Mouse (Mus musculus) neural tube, embryonic 13.5 days (tissue): Measurements from ENCODE around the gene Clybl. TPM values are rescaled to one million over a fixed set of nuclear protein-coding genes. Genes with fewer than 3 reads are reported as not detected.

Source experiments
- ATAC-seq: fragments of 200-750 bp; cut with Nextera tagmentation; 2 replicates; pipeline ENCODE4 v1.8.0; 2017; ENCODE audit warnings: low read depth, mild to moderate bottlenecking, moderate TSS enrichment, moderate library complexity
- H3K27ac ChIP-seq: fragments of 300-500 bp; sonication (generic); replicated peaks from 2 replicates; pipeline ENCODE4 v1.5.1; 2015; ENCODE audit warnings: moderate library complexity, mild to moderate bottlenecking, inconsistent platforms
- H3K27me3 ChIP-seq: fragments of 300-500 bp; sonication (generic); 2 replicates; pipeline ENCODE4 v1.6.1; 2015; ENCODE audit warnings: mild to moderate bottlenecking, inconsistent platforms
- H3K36me3 ChIP-seq: fragments of 300-500 bp; sonication (generic); 2 replicates; pipeline ENCODE4 v1.6.1; 2015; ENCODE audit warnings: mild to moderate bottlenecking, inconsistent platforms
- H3K4me1 ChIP-seq: fragments of 300-500 bp; sonication (generic); replicated peaks from 2 replicates; pipeline ENCODE4 v1.6.1; 2015; ENCODE audit warnings: inconsistent platforms
- H3K4me2 ChIP-seq: fragments of 300-500 bp; sonication (generic); 2 replicates; pipeline ENCODE4 v1.6.1; 2015; ENCODE audit warnings: inconsistent platforms, mild to moderate bottlenecking, moderate library complexity
- H3K4me3 ChIP-seq: fragments of 300-500 bp; sonication (generic); 2 replicates; pipeline ENCODE4 v1.5.1; 2015; ENCODE audit warnings: mild to moderate bottlenecking, inconsistent platforms
- H3K9ac ChIP-seq: fragments of 300-500 bp; sonication (generic); 2 replicates; pipeline ENCODE4 v1.6.1; 2015; ENCODE audit warnings: moderate library complexity, mild to moderate bottlenecking, inconsistent platforms
- H3K9me3 ChIP-seq: fragments of 300-500 bp; sonication (generic); 2 replicates; pipeline ENCODE4 v1.6.1; 2016; ENCODE audit warnings: inconsistent platforms
- WGBS: fragments of 180-500 bp; shearing (Covaris S2); methylation state at CpG from one replicate; pipeline ENCODE4 v1.1.7; 2015; 5-methylcytosine and 5-hydroxymethylcytosine counted together
- polyA plus RNA-seq: library from polyadenylated mRNA; unstranded; fragments of >200 nt; fragmentation: Nextera tagmentation; extraction: Ambion mirVana; gene quantifications from 2 replicates; pipeline ENCODE4 v1.2.1, GENCODE M21; 2015

Gene Clybl
- polyA plus RNA-seq, 1 experiment from 2014 or later, result 10.2 TPM

GRCm38 (mm10) chr14:122330716-122331115 is 149.2 kb downstream of the Clybl start:
- Histone ChIP-seq H3K9me3 (no peaks in the 10 kb centered on the region), H3K4me3 (no peak overlapping the region), H3K27ac (no peak overlapping the region), H3K4me2 (no peak overlapping the region), H3K36me3 (no peaks in the 10 kb centered on the region), H3K9ac (no peak overlapping the region), H3K4me1 (no peaks in the 10 kb centered on the region), H3K27me3 (no peaks in the 10 kb centered on the region)
- no peak for ATAC-seq
- 85% methylated on average over 2 of the region's 2 CpGs for WGBS

- no peaks in the 10 kb centered on the region for H3K9me3 ChIP-seq
- H3K27ac ChIP-seq, result no peak overlapping the region
- no peak overlapping the region for H3K9ac ChIP-seq
- H3K27me3 ChIP-seq, result no peaks in the 10 kb centered on the region
- H3K36me3 ChIP-seq, result no peaks in the 10 kb centered on the region
- ATAC-seq, result no peak
- H3K4me3 ChIP-seq, result no peak overlapping the region
- no peak overlapping the region for H3K4me2 ChIP-seq
- H3K4me1 ChIP-seq, result no peaks in the 10 kb centered on the region
- 72% methylated on average over 14 of the region's 14 CpGs for WGBS
These were observed 150.3 kb downstream of the Clybl start for GRCm38 (mm10) chr14:122331635-122332460.

- H3K9me3 ChIP-seq, result no peaks in the 10 kb centered on the region
- WGBS, result 62% methylated on average over 4 of the region's 4 CpGs
- no peaks in the 10 kb centered on the region for H3K36me3 ChIP-seq
- no peaks in the 10 kb centered on the region for H3K27me3 ChIP-seq
- no peak overlapping the region for H3K4me3 ChIP-seq
- no peak overlapping the region for H3K9ac ChIP-seq
- no peak overlapping the region for H3K4me2 ChIP-seq
- no peak for ATAC-seq
- no peaks in the 10 kb centered on the region for H3K4me1 ChIP-seq
- no peak overlapping the region for H3K27ac ChIP-seq
These were observed 155.5 kb downstream of the Clybl start for GRCm38 (mm10) chr14:122336957-122337356.

GRCm38 (mm10) chr14:122338784-122339183 is 157.3 kb downstream of the Clybl start:
- no peaks in the 10 kb centered on the region for H3K4me1 ChIP-seq
- H3K9me3 ChIP-seq, result no peaks in the 10 kb centered on the region
- H3K27me3 ChIP-seq, result no peaks in the 10 kb centered on the region
- no peaks in the 10 kb centered on the region for H3K36me3 ChIP-seq
- ATAC-seq, result no peak
- H3K27ac ChIP-seq, result no peak overlapping the region
- H3K4me3 ChIP-seq, result no peak overlapping the region
- no peak overlapping the region for H3K9ac ChIP-seq
- 73% methylated on average over 4 of the region's 4 CpGs for WGBS
- H3K4me2 ChIP-seq, result no peak overlapping the region

GRCm38 (mm10) chr14:122340141-122340540 is 158.6 kb downstream of the Clybl start:
- WGBS, result 94% methylated on average over 5 of the region's 5 CpGs
- H3K36me3 ChIP-seq, result no peaks in the 10 kb centered on the region
- ATAC-seq, result no peak

GRCm38 (mm10) chr14:122341591-122342360 is 160.3 kb downstream of the Clybl start:
- H3K27me3 ChIP-seq, result no peaks in the 10 kb centered on the region
- no peak for ATAC-seq

More at GRCm38 (mm10) chr14:122340141-122340540, 158.6 kb downstream of the Clybl start:
- Histone ChIP-seq H3K27me3 (no peaks in the 10 kb centered on the region), H3K27ac (no peak overlapping the region), H3K9ac (no peak overlapping the region), H3K4me2 (no peak overlapping the region), H3K4me1 (peaks cover 7% of the 10 kb centered on the region; the same call in 1 of the 2 replicates), H3K4me3 (no peak overlapping the region), H3K9me3 (no peaks in the 10 kb centered on the region)

GRCm38 (mm10) chr14:122344272-122345224 is 163.0 kb downstream of the Clybl start:
- H3K4me2 ChIP-seq, result no peak overlapping the region
- no peak overlapping the region for H3K4me3 ChIP-seq
- no peaks in the 10 kb centered on the region for H3K36me3 ChIP-seq
- peaks cover 8% of the 10 kb centered on the region; the same call in 1 of the 2 replicates for H3K4me1 ChIP-seq
- 65% methylated on average over 18 of the region's 18 CpGs for WGBS
- H3K27me3 ChIP-seq, result no peaks in the 10 kb centered on the region
- ATAC-seq, result no peak
- no peaks in the 10 kb centered on the region for H3K9me3 ChIP-seq
- H3K27ac ChIP-seq, result no peak overlapping the region
- H3K9ac ChIP-seq, result no peak overlapping the region

More at GRCm38 (mm10) chr14:122341591-122342360, 160.3 kb downstream of the Clybl start:
- Histone ChIP-seq H3K4me3 (no peak overlapping the region), H3K9ac (no peak overlapping the region), H3K9me3 (no peaks in the 10 kb centered on the region), H3K4me2 (no peak overlapping the region), H3K36me3 (no peaks in the 10 kb centered on the region), H3K27ac (no peak overlapping the region), H3K4me1 (peaks cover 8% of the 10 kb centered on the region; the same call in 1 of the 2 replicates)
- WGBS, result 45% methylated on average over 6 of the region's 6 CpGs

- WGBS, result 81% methylated on average over 7 of the region's 7 CpGs
- Histone ChIP-seq H3K9me3 (no peaks in the 10 kb centered on the region), H3K4me2 (no peak overlapping the region), H3K4me3 (no peak overlapping the region), H3K27me3 (no peaks in the 10 kb centered on the region), H3K9ac (no peak overlapping the region), H3K4me1 (peaks cover 8% of the 10 kb centered on the region; the same call in 1 of the 2 replicates), H3K36me3 (no peaks in the 10 kb centered on the region), H3K27ac (no peak overlapping the region)
- ATAC-seq, result no peak
These were observed 166.6 kb downstream of the Clybl start for GRCm38 (mm10) chr14:122348069-122348468.

GRCm38 (mm10) chr14:122349326-122349725 is 167.8 kb downstream of the Clybl start:
- Histone ChIP-seq H3K9ac (no peak overlapping the region), H3K4me3 (no peak overlapping the region), H3K36me3 (no peaks in the 10 kb centered on the region), H3K4me1 (peaks cover 6% of the 10 kb centered on the region; the same call in 1 of the 2 replicates), H3K9me3 (no peaks in the 10 kb centered on the region), H3K27ac (no peak overlapping the region), H3K27me3 (no peaks in the 10 kb centered on the region), H3K4me2 (no peak overlapping the region)
- 86% methylated on average over 5 of the region's 5 CpGs for WGBS
- ATAC-seq, result no peak

GRCm38 (mm10) chr14:122349761-122350160 is 168.3 kb downstream of the Clybl start:
- no peak overlapping the region for H3K4me3 ChIP-seq
- no peak overlapping the region for H3K27ac ChIP-seq
- WGBS, result 92% methylated on average over 4 of the region's 4 CpGs
- no peaks in the 10 kb centered on the region for H3K36me3 ChIP-seq
- H3K4me1 ChIP-seq, result 0 out of 2 replicates have a peak, but pooled peaks cover 5% of the 10 kb centered on the region
- H3K4me2 ChIP-seq, result no peak overlapping the region
- no peaks in the 10 kb centered on the region for H3K27me3 ChIP-seq
- no peak overlapping the region for H3K9ac ChIP-seq
- no peaks in the 10 kb centered on the region for H3K9me3 ChIP-seq
- ATAC-seq, result no peak

- Histone ChIP-seq H3K27ac (no peak overlapping the region), H3K9ac (no peak overlapping the region), H3K4me3 (no peak overlapping the region), H3K27me3 (no peaks in the 10 kb centered on the region), H3K9me3 (no peaks in the 10 kb centered on the region), H3K4me1 (no peaks in the 10 kb centered on the region), H3K36me3 (no peaks in the 10 kb centered on the region), H3K4me2 (no peak overlapping the region)
- WGBS, result 88% methylated on average over 8 of the region's 8 CpGs
- ATAC-seq, result no peak
These were observed 169.3 kb downstream of the Clybl start for GRCm38 (mm10) chr14:122350766-122351165.
